In genomic region chr4:98776721-98777427, GRCm38 (mm10) we compare ENCODE assay signal across 46 mouse cellular contexts. TPM values are rescaled to one million over a fixed set of nuclear protein-coding genes. Genes with fewer than 3 reads are reported as not detected.
DNase-seq lines count a peak whose midpoint lies in the region; ATAC-seq lines count a peak whose summit lies in the region.
"Had no signal": no experiment of that assay in that cellular context is flagged by ENCODE, and none has a peak within 500 bp of the region (broad histone marks: within the 10 kb centered on the region; RNA-seq: fewer than 3 reads in every experiment).

No protein-coding gene starts in this region.

- 79% methylated on average over 10 of the region's 10 CpGs for WGBS in forebrain, embryonic 10.5 days
- WGBS in forebrain, embryonic 11.5 days: 84% methylated on average over 10 of the region's 10 CpGs
- 42% methylated on average over 10 of the region's 10 CpGs for WGBS in embryonic facial prominence, embryonic 14.5 days
- WGBS in limb, embryonic 12.5 days: 27% methylated on average over 10 of the region's 10 CpGs
- WGBS in kidney, embryonic 16.5 days: 82% methylated on average over 10 of the region's 10 CpGs

- ATAC-seq in forebrain, embryonic 11.5 days (replicated peaks; ENCODE audit: low FRiP score): no peak
- ATAC-seq in embryonic facial prominence, embryonic 14.5 days (ENCODE audit: low read depth): peak; percentile 24; the same call in 1 of the 2 replicates
- peak; percentile 80; the same call in 1 of the 2 replicates for ATAC-seq in limb, embryonic 12.5 days (ENCODE audit: insufficient number of reproducible peaks, insufficient read depth, low FRiP score, low TSS enrichment, low read depth)
- ATAC-seq in megakaryocyte-erythroid progenitor cell, adult 5-6 weeks (replicated peaks; ENCODE audit: low FRiP score, low TSS enrichment, poor library complexity, severe bottlenecking): no peak
- no peak for ATAC-seq in kidney, embryonic 16.5 days (ENCODE audit: low FRiP score, low TSS enrichment)
- ATAC-seq: activated CD4-positive, CD25-positive, alpha-beta regulatory T cell, adult 4 months; forebrain, embryonic 13.5 days; intestine, postnatal 0 days; midbrain, embryonic 15.5 days had no signal

- no peak for DNase-seq in forebrain, embryonic 10.5 days (ENCODE audit: extremely low spot score, low spot score)
- no peak for DNase-seq in forebrain, embryonic 11.5 days (ENCODE audit: low spot score)
- no peak for DNase-seq in embryonic facial prominence, embryonic 14.5 days (ENCODE audit: low spot score)
- DNase-seq in c-Kit-positive CD71-positive TER-119-positive erythroid progenitor cells, embryonic 14.5 days (ENCODE audit: low spot score): no peak
- DNase-seq in gastrocnemius, postnatal 10 days: no peak
- DNase-seq: adrenal gland, adult 2 months; adrenal gland, postnatal 36 days; cerebellum, adult 2 months; cerebellum, postnatal 14 days; heart, adult 2 months; heart, postnatal 4 days; kidney, postnatal 25 days; left cerebral cortex, postnatal 4 days; liver, embryonic 13.5 days; lung, adult 2 months; lung, postnatal 10 days; right cerebral cortex, adult 18-20 months; right cerebral cortex, postnatal 4 days; thymus, adult 2 months; thymus, postnatal 36 days had no signal

- peak overlapping the region; percentile 53; the same call in 1 of the 2 replicates for H3K27ac ChIP-seq in forebrain, embryonic 10.5 days
- H3K27ac ChIP-seq in forebrain, embryonic 11.5 days (ENCODE audit: low read depth, low read length): no peak overlapping the region
- peak overlapping the region; percentile 61 for H3K27ac ChIP-seq in embryonic facial prominence, embryonic 14.5 days (replicated peaks; ENCODE audit: low read depth, low read length)
- peak overlapping the region; percentile 87 for H3K27ac ChIP-seq in limb, embryonic 12.5 days
- no peak overlapping the region for H3K27ac ChIP-seq in kidney, embryonic 16.5 days (ENCODE audit: low read length)
- H3K27ac ChIP-seq: forebrain, embryonic 13.5 days; heart, adult 2 months; hindbrain, embryonic 13.5 days; liver, embryonic 13.5 days; macrophage; midbrain, embryonic 10.5 days; midbrain, embryonic 15.5 days; stomach, postnatal 0 days had no signal

- H3K9ac ChIP-seq in forebrain, embryonic 11.5 days (ENCODE audit: low read length): no peak overlapping the region
- H3K9ac ChIP-seq in embryonic facial prominence, embryonic 14.5 days (ENCODE audit: low read depth, low read length): no peak overlapping the region
- H3K9ac ChIP-seq in limb, embryonic 12.5 days (replicated peaks): no peak overlapping the region
- H3K9ac ChIP-seq in kidney, embryonic 16.5 days (replicated peaks; ENCODE audit: low read length): no peak overlapping the region
- H3K9ac ChIP-seq: forebrain, embryonic 13.5 days; heart, embryonic 12.5 days; hindbrain, embryonic 13.5 days; liver, embryonic 13.5 days; midbrain, embryonic 15.5 days had no signal

- no peak overlapping the region for H3K4me3 ChIP-seq in forebrain, embryonic 10.5 days
- no peak overlapping the region for H3K4me3 ChIP-seq in forebrain, embryonic 11.5 days (ENCODE audit: low read depth, low read length)
- H3K4me3 ChIP-seq in embryonic facial prominence, embryonic 14.5 days (ENCODE audit: low read depth, low read length): no peak overlapping the region
- no peak overlapping the region for H3K4me3 ChIP-seq in limb, embryonic 12.5 days (replicated peaks)
- no peak overlapping the region for H3K4me3 ChIP-seq in kidney, embryonic 16.5 days (ENCODE audit: low read length)
- H3K4me3 ChIP-seq: erythroblast, embryonic 14.5 days; forebrain, embryonic 13.5 days; heart, adult 2 months; heart, embryonic 12.5 days; hindbrain, embryonic 13.5 days; liver, embryonic 13.5 days; midbrain, embryonic 10.5 days; midbrain, embryonic 15.5 days had no signal

- H3K9me3 ChIP-seq in forebrain, embryonic 10.5 days: no peaks in the 10 kb centered on the region
- no peaks in the 10 kb centered on the region for H3K9me3 ChIP-seq in forebrain, embryonic 11.5 days (ENCODE audit: control insufficient read depth, low read length)
- H3K9me3 ChIP-seq in embryonic facial prominence, embryonic 14.5 days (ENCODE audit: control insufficient read depth, low read length): no peaks in the 10 kb centered on the region
- no peaks in the 10 kb centered on the region for H3K9me3 ChIP-seq in limb, embryonic 12.5 days
- H3K9me3 ChIP-seq in kidney, embryonic 16.5 days (ENCODE audit: low read length): no peaks in the 10 kb centered on the region
- H3K9me3 ChIP-seq: forebrain, embryonic 13.5 days; heart, embryonic 12.5 days; hindbrain, embryonic 13.5 days; liver, embryonic 13.5 days; midbrain, embryonic 10.5 days; midbrain, embryonic 15.5 days had no signal

- H3K27me3 ChIP-seq in forebrain, embryonic 10.5 days (ENCODE audit: poor library complexity, severe bottlenecking): peaks cover 28% of the 10 kb centered on the region
- no peaks in the 10 kb centered on the region for H3K27me3 ChIP-seq in forebrain, embryonic 11.5 days (ENCODE audit: control insufficient read depth, insufficient read depth, low read length)
- H3K27me3 ChIP-seq in embryonic facial prominence, embryonic 14.5 days (replicated peaks; ENCODE audit: control insufficient read depth, insufficient read depth, low read length): no peaks in the 10 kb centered on the region
- no peaks in the 10 kb centered on the region for H3K27me3 ChIP-seq in limb, embryonic 12.5 days
- no peaks in the 10 kb centered on the region for H3K27me3 ChIP-seq in kidney, embryonic 16.5 days (ENCODE audit: insufficient read depth, low read length)
- H3K27me3 ChIP-seq: CH12.LX; liver, embryonic 13.5 days; midbrain, embryonic 15.5 days had no signal

- H3K4me2 ChIP-seq in forebrain, embryonic 11.5 days (ENCODE audit: low read depth, low read length, severe bottlenecking): no peak overlapping the region
- H3K4me2 ChIP-seq in embryonic facial prominence, embryonic 14.5 days (ENCODE audit: low read depth, low read length): no peak overlapping the region
- H3K4me2 ChIP-seq in limb, embryonic 12.5 days: no peak overlapping the region
- H3K4me2 ChIP-seq in kidney, embryonic 16.5 days (replicated peaks; ENCODE audit: low read depth, low read length): no peak overlapping the region
- H3K4me2 ChIP-seq: forebrain, embryonic 13.5 days; hindbrain, embryonic 13.5 days; liver, embryonic 13.5 days; midbrain, embryonic 15.5 days had no signal

- H3K4me1 ChIP-seq in forebrain, embryonic 10.5 days: peaks cover 30% of the 10 kb centered on the region
- H3K4me1 ChIP-seq in forebrain, embryonic 11.5 days (replicated peaks; ENCODE audit: control insufficient read depth, insufficient read depth, low read length): no peaks in the 10 kb centered on the region
- H3K4me1 ChIP-seq in embryonic facial prominence, embryonic 14.5 days (ENCODE audit: control insufficient read depth, insufficient read depth, low read length): peaks cover 32% of the 10 kb centered on the region
- H3K4me1 ChIP-seq in limb, embryonic 12.5 days (replicated peaks): peaks cover 51% of the 10 kb centered on the region
- H3K4me1 ChIP-seq in kidney, embryonic 16.5 days (ENCODE audit: insufficient read depth, low read length): peaks cover 4% of the 10 kb centered on the region; the same call in 1 of the 2 replicates
- H3K4me1 ChIP-seq: liver, embryonic 13.5 days; midbrain, embryonic 15.5 days had no signal

- H3K36me3 ChIP-seq in forebrain, embryonic 10.5 days (replicated peaks): no peaks in the 10 kb centered on the region; the same call in 1 of the 2 replicates
- H3K36me3 ChIP-seq in forebrain, embryonic 11.5 days (ENCODE audit: control insufficient read depth, insufficient read depth, low read length): no peaks in the 10 kb centered on the region
- 0 out of 2 replicates have a peak, but pooled peaks cover 9% of the 10 kb centered on the region for H3K36me3 ChIP-seq in embryonic facial prominence, embryonic 14.5 days (ENCODE audit: control insufficient read depth, insufficient read depth, low read length)
- H3K36me3 ChIP-seq in limb, embryonic 12.5 days: peaks cover 39% of the 10 kb centered on the region; the same call in 1 of the 2 replicates
- peaks cover under 1% of the 10 kb centered on the region; the same call in 1 of the 2 replicates for H3K36me3 ChIP-seq in kidney, embryonic 16.5 days (ENCODE audit: insufficient read depth, low read length)
- H3K36me3 ChIP-seq: heart, embryonic 12.5 days; hindbrain, embryonic 13.5 days; liver, embryonic 13.5 days; midbrain, embryonic 10.5 days; midbrain, embryonic 15.5 days had no signal

RNA-seq across cellular contexts. Expression of gene Kank4, which starts 40.5 kb away (rescaled TPM):
- polyA plus RNA-seq in forebrain, embryonic 10.5 days (2016; fragmentation: Nextera tagmentation; extraction: Ambion mirVana): 1.4 and 1.6 TPM in 2 replicates
- polyA plus RNA-seq in forebrain, embryonic 11.5 days (2014; fragmentation: Nextera tagmentation; extraction: Ambion mirVana): 1.1 and 1.3 TPM in 2 replicates
- 2.6 and 3.1 TPM in 2 replicates for polyA plus RNA-seq in embryonic facial prominence, embryonic 14.5 days (2014; fragmentation: Nextera tagmentation; extraction: Ambion mirVana)
- 2.0 and 2.3 TPM in 2 replicates for polyA plus RNA-seq in limb, embryonic 12.5 days (2016; fragmentation: Nextera tagmentation; extraction: Ambion mirVana)
- total RNA-seq in megakaryocyte-erythroid progenitor cell, adult 5-6 weeks (2014; fragmentation: Nextera tagmentation): not detected in 2 replicates
- not detected in 2 replicates for total RNA-seq in megakaryocyte-erythroid progenitor cell, adult 5-6 weeks (2017)
- 2.4 and 2.6 TPM in 2 replicates for polyA plus RNA-seq in kidney, embryonic 16.5 days (2015; fragmentation: Nextera tagmentation; extraction: Ambion mirVana)
- 1 to 10 TPM; 4.5 to 5.5 TPM for total RNA-seq in gastrocnemius, postnatal 10 days (2021)
- total RNA-seq: CH12.LX; neutrophil, adult 5-6 weeks had no signal
- polyA plus RNA-seq: activated CD4-positive, CD25-positive, alpha-beta regulatory T cell, adult 4 months; C2C12; erythroblast, embryonic 14.5 days; macrophage had no signal

RNA-seq across cellular contexts. Expression of gene I0C0044D17Rik, which starts 46.8 kb away (rescaled TPM):
- not detected in 2 replicates for polyA plus RNA-seq in forebrain, embryonic 10.5 days (2016; fragmentation: Nextera tagmentation; extraction: Ambion mirVana)
- not detected in 2 replicates for polyA plus RNA-seq in forebrain, embryonic 11.5 days (2014; fragmentation: Nextera tagmentation; extraction: Ambion mirVana)
- not detected in 2 replicates for polyA plus RNA-seq in embryonic facial prominence, embryonic 14.5 days (2014; fragmentation: Nextera tagmentation; extraction: Ambion mirVana)
- not detected in 2 replicates for polyA plus RNA-seq in limb, embryonic 12.5 days (2016; fragmentation: Nextera tagmentation; extraction: Ambion mirVana)
- not detected in 2 replicates for total RNA-seq in megakaryocyte-erythroid progenitor cell, adult 5-6 weeks (2014; fragmentation: Nextera tagmentation)
- total RNA-seq in megakaryocyte-erythroid progenitor cell, adult 5-6 weeks (2017): not detected in 2 replicates
- polyA plus RNA-seq in kidney, embryonic 16.5 days (2015; fragmentation: Nextera tagmentation; extraction: Ambion mirVana): not detected in 2 replicates
- total RNA-seq in gastrocnemius, postnatal 10 days (2021): not detected
- total RNA-seq: adrenal gland, adult 2 months; adrenal gland, postnatal 36 days; CH12.LX; gastrocnemius, adult 18-20 months; gastrocnemius, postnatal 4 days; heart, adult 2 months; heart, postnatal 4 days; layer of hippocampus, adult 18-20 months; layer of hippocampus, postnatal 25 days; left cerebral cortex, adult 8-10 months; left cerebral cortex, postnatal 4 days; neutrophil, adult 5-6 weeks had no signal
- polyA plus RNA-seq: activated CD4-positive, CD25-positive, alpha-beta regulatory T cell, adult 4 months; adrenal gland, adult 2 months; brain, embryonic 14.5 days; C2C12; cerebellum, adult 2 months; erythroblast, embryonic 14.5 days; forebrain, embryonic 13.5 days; heart, adult 2 months; heart, embryonic 12.5 days; heart, postnatal 0 days; hindbrain, embryonic 13.5 days; intestine, postnatal 0 days; kidney, embryonic 14.5 days; liver, embryonic 13.5 days; lung, adult 2 months; macrophage; midbrain, embryonic 10.5 days; midbrain, embryonic 15.5 days; neural tube, embryonic 11.5 days; spleen, adult 2 months; stomach, postnatal 0 days; thymus, adult 2 months had no signal

RNA-seq across cellular contexts. Expression of gene L1td1, which starts 50.3 kb away (rescaled TPM):
- 0.16 and 0.33 TPM in 2 replicates for polyA plus RNA-seq in forebrain, embryonic 10.5 days (2016; fragmentation: Nextera tagmentation; extraction: Ambion mirVana)
- polyA plus RNA-seq in forebrain, embryonic 11.5 days (2014; fragmentation: Nextera tagmentation; extraction: Ambion mirVana): 0.19 TPM in 1 of 2 replicates, not detected in the other
- 0.30 TPM in 1 of 2 replicates, not detected in the other for polyA plus RNA-seq in embryonic facial prominence, embryonic 14.5 days (2014; fragmentation: Nextera tagmentation; extraction: Ambion mirVana)
- polyA plus RNA-seq in limb, embryonic 12.5 days (2016; fragmentation: Nextera tagmentation; extraction: Ambion mirVana): 1.1 and 2.7 TPM in 2 replicates
- not detected in 2 replicates for total RNA-seq in megakaryocyte-erythroid progenitor cell, adult 5-6 weeks (2014; fragmentation: Nextera tagmentation)
- total RNA-seq in megakaryocyte-erythroid progenitor cell, adult 5-6 weeks (2017): not detected in 2 replicates
- 0.45 and 0.50 TPM in 2 replicates for polyA plus RNA-seq in kidney, embryonic 16.5 days (2015; fragmentation: Nextera tagmentation; extraction: Ambion mirVana)
- not detected for total RNA-seq in gastrocnemius, postnatal 10 days (2021)
- total RNA-seq: adrenal gland, adult 2 months; adrenal gland, postnatal 36 days; CH12.LX; gastrocnemius, adult 18-20 months; gastrocnemius, postnatal 4 days; heart, postnatal 4 days; layer of hippocampus, adult 18-20 months; layer of hippocampus, postnatal 25 days; left cerebral cortex, postnatal 4 days; neutrophil, adult 5-6 weeks had no signal
- polyA plus RNA-seq: activated CD4-positive, CD25-positive, alpha-beta regulatory T cell, adult 4 months; adrenal gland, adult 2 months; C2C12; erythroblast, embryonic 14.5 days; forebrain, embryonic 13.5 days; heart, adult 2 months; heart, postnatal 0 days; intestine, postnatal 0 days; liver, embryonic 13.5 days; macrophage; midbrain, embryonic 15.5 days; neural tube, embryonic 11.5 days; spleen, adult 2 months; stomach, postnatal 0 days; thymus, adult 2 months had no signal

Comparison
In these comparisons a context has a peak if more than half of its experiments do, and no peak if none do; other contexts are left out.
1. H3K27ac ChIP-seq: peak in forebrain, embryonic 10.5 days (single experiment), embryonic facial prominence, embryonic 14.5 days (single experiment) and limb, embryonic 12.5 days (single experiment); none in forebrain, embryonic 11.5 days (single experiment) and kidney, embryonic 16.5 days (single experiment).
2. ATAC-seq: peak in embryonic facial prominence, embryonic 14.5 days (single experiment) and limb, embryonic 12.5 days (single experiment); none in forebrain, embryonic 11.5 days (single experiment), megakaryocyte-erythroid progenitor cell, adult 5-6 weeks (single experiment) and kidney, embryonic 16.5 days (single experiment).